Mouse (Mus musculus) cerebellum, adult 8-10 months (tissue): ENCODE data around the gene Iqcn.
A peak's percentile ranks its signal among the peaks of the same experiment; 100 is the strongest.

Source experiments
- DNase-seq: peaks from one replicate; pipeline ENCODE4 v3.0.0; 2022

Gene Iqcn

DNA sequence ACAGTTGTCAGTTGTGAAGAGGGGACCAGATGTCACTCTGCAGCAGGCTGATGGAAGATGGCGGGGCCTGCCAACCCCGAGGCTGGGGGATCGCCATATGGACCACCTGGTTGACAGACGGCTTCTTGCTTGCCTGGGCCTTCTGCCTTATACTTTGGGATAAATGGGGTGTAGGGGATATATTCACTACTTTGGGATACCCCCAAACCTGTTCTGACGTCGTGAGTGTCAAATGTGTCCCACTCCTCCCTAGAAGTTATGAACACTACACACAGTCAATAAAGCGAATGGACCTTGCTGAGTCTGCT is 55.0 kb downstream of the Iqcn start:
- no peak for DNase-seq

DNA sequence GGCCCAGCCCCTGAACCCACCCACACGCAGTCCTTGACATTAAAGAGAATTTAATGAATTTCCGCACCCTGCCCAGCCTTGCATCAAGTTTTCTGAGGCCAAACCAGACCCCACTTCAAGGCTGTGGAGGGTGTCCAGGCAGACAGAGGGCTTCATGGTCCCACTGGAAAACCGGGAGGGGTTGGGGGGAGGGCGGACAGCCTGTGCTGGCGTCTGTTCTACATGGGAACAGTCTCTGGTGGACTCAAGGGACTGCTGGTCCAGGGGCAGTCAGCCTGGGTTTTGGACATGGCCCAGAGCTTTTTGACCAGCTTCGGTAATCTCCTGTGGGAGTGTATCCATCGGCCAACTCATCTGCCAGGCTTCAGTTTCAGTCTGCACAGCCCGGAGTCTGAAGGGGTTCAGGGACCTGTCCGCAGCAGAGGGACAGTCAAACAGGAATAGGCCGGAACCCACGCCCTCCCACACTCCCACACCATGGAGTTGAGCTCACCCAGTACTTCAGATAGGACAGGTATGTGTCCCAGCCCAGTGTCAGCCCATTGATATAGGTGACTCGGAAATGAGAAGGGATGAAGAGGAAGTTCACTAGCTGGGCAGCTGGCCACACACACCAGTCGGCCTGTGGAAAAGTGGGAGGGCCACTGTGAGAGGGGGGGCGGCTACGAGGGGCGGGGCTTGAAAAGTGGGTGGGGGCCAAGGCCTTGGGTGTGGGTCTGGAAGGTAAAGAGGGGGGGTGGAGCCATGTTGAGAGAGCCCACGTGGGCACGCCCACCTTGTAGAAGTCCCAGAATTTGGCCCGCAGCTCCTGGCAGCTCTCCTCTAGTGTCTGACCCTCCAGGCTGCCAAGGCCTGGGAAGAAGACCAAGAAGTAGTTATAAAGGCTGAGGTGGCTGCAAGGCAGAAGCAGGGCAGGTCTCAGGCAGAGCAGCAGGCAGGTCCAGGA is 55.6 kb downstream of the Iqcn start:
- DNase-seq: peak; percentile 43

DNA sequence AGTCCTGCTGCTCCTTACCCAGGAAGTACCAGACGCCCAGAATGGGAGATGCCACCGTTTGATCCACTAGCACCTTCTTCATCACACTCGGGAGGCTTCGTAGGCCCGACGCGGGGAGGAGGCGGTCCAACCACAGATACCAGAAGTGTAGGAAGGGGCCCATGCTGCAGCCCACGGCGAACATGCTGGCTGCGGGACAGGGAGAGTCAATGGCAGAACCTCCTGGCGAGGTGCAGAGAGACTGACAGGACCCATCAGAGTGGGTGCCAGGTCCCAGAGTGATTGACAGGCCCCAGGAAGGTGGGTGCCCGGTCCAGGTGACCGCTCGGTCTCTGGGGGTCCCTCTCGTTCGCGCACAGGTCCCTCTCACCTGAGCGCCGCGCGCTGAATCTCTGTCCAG is 57.1 kb downstream of the Iqcn start:
- DNase-seq: no peak

- peak; percentile 96 for DNase-seq
Observed at GRCm38 (mm10) chr8:70760775-70761406, 57.6 kb downstream of the Iqcn start, which contains the start of gene Mpv17l2. Gene Mpv17l2, minus strand, starts transcription at chr8:70760946.

DNA sequence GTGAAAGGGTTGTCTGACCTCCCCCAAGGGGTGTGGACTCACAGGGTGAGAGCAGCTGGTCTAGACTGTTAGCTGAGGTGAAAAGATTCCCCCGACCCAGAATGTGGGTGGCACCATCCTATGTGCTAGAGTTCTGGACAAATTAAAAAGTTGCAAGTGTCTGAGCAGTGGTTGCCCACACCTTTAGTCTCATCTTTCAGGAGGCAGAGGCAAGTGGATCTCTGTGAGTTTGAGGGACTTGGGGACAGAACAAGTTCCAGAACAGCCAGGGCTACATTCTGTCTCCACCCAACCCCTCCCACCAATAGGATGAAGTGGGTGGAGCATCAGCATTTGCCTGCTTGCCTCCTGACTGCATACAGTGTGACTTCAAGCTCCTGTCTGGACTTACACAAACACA is 58.9 kb downstream of the Iqcn start:
- no peak for DNase-seq

DNA sequence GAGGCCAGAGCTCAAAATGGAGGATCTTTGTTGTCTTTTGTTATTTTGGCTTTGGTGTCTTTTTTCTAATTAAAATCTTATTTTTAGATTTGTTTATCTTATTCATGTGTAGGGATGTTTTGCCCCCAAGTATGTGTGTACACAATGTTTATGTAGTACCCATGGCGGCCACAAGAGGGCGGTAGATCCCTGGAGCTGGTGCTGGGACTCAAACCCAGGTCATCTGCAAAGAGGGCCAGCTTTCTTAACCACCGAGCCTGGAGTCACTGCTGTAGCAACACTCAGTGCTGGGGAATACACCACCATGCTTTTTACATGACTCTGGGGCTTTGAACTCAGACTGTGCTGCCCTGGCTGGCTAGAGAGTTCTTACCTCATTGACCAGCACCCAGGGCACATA is 60.1 kb downstream of the Iqcn start:
- DNase-seq: peak; percentile 68

DNA sequence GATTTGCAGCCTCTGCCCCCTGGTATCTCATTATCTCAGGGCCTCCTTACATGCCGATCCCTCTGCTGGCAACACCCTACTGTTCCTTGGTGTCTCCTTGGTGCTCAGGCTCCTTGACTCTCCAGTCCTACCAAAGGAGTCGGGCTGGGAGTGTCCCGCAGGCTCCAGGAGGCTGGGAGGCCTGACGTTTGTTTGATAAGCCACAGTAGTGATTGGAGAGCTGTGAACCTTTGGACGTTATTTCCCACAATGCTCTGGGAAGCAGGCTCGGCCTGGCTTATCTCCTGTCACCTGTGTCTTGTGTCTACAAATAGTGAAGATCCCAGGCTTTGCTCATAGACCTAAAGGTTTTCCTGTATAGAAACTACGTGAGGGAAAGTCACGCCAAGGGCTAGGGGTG is 60.8 kb downstream of the Iqcn start:
- DNase-seq: no peak

DNA sequence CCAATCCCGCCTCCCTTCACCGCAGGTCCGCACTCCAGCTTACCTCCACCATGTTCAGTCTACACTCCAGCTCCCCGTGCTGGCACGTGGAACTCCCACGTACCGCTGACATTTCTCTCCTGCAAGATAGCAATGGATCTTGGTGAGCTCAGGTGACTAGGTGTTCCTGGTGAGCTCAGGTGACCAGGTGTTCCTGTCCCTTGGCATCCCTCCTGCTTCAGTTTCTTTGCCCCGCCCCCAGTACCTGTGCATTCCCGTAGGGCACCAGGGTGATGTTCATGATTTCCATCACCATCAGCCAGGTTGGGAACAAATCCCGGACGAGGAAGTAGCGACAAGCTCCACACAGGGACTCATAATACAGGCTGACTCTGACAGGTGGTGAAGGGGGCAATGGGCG is 61.4 kb downstream of the Iqcn start:
- no peak for DNase-seq

GRCm38 (mm10) chr8:70765329-70765728 is 62.1 kb downstream of the Iqcn start:
- no peak for DNase-seq

GRCm38 (mm10) chr8:70765838-70766570 is 62.7 kb downstream of the Iqcn start:
- DNase-seq: peak; percentile 30

- peak; percentile 57 for DNase-seq
Observed at GRCm38 (mm10) chr8:70766571-70767440, 63.5 kb downstream of the Iqcn start.
